Mouse (Mus musculus): ENCODE measurements around the gene Ap3b1. TPM values are rescaled to one million over a fixed set of nuclear protein-coding genes. Genes with fewer than 3 reads are reported as not detected.

Gene Ap3b1
- polyA plus RNA-seq, 1 experiment from 2014 or later: 32.9 TPM

- H3K9me3 ChIP-seq (replicated peaks; ENCODE audit: low read length): no peaks in the 10 kb centered on the region
- 0 out of 2 replicates have a peak, but pooled peaks cover 6% of the 10 kb centered on the region for H3K4me1 ChIP-seq (replicated peaks; ENCODE audit: insufficient read depth, low read length)
- H3K9ac ChIP-seq (ENCODE audit: low read depth, low read length): no peak overlapping the region
- no peak for ATAC-seq (replicated peaks; ENCODE audit: low FRiP score, low read depth)
- TF ChIP-seq CTCF (IDR thresholded peaks at IDR 0.05; ENCODE audit: low read depth): no peak
- WGBS: 92% methylated on average over 10 of the region's 10 CpGs
- H3K4me2 ChIP-seq (ENCODE audit: low read length): no peak overlapping the region
- H3K36me3 ChIP-seq (ENCODE audit: insufficient read depth, low read length): peaks cover 20% of the 10 kb centered on the region; the same call in 1 of the 2 replicates
- H3K4me3 ChIP-seq (replicated peaks; ENCODE audit: low read depth, low read length): no peak overlapping the region
- DNase-seq (ENCODE audit: low spot score): no peak
- no peaks in the 10 kb centered on the region for H3K27me3 ChIP-seq (ENCODE audit: insufficient read depth, low read length)
- H3K27ac ChIP-seq: no peak overlapping the region
Observed at GRCm38 (mm10) chr13:94396392-94396920, 37.7 kb downstream of the Ap3b1 start.

GRCm38 (mm10) chr13:94398568-94399374, 40.0 kb downstream of the Ap3b1 start:
- ATAC-seq (replicated peaks; ENCODE audit: low FRiP score, low read depth) (no peak), DNase-seq (ENCODE audit: low spot score) (no peak)
- H3K4me2 ChIP-seq (ENCODE audit: low read length): no peak overlapping the region
- H3K4me3 ChIP-seq (replicated peaks; ENCODE audit: low read depth, low read length): no peak overlapping the region
- 85% methylated on average over 12 of the region's 12 CpGs for WGBS
- 0 out of 2 replicates have a peak, but pooled peaks cover 3% of the 10 kb centered on the region for H3K4me1 ChIP-seq (replicated peaks; ENCODE audit: insufficient read depth, low read length)
- no peaks in the 10 kb centered on the region for H3K27me3 ChIP-seq (ENCODE audit: insufficient read depth, low read length)
- no peak for TF ChIP-seq CTCF (IDR thresholded peaks at IDR 0.05; ENCODE audit: low read depth)
- H3K36me3 ChIP-seq (ENCODE audit: insufficient read depth, low read length): peaks cover 25% of the 10 kb centered on the region
- no peak overlapping the region for H3K27ac ChIP-seq
- no peak overlapping the region for H3K9ac ChIP-seq (ENCODE audit: low read depth, low read length)
- no peaks in the 10 kb centered on the region for H3K9me3 ChIP-seq (replicated peaks; ENCODE audit: low read length)

- WGBS: 91% methylated on average over 8 of the region's 8 CpGs
- no peak for DNase-seq (ENCODE audit: low spot score)
- no peak for TF ChIP-seq CTCF (IDR thresholded peaks at IDR 0.05; ENCODE audit: low read depth)
Observed at GRCm38 (mm10) chr13:94400465-94400864, 41.7 kb downstream of the Ap3b1 start.

GRCm38 (mm10) chr13:94423600-94423999, 64.8 kb downstream of the Ap3b1 start:
- H3K4me1 ChIP-seq (replicated peaks; ENCODE audit: insufficient read depth, low read length): no peaks in the 10 kb centered on the region
- H3K36me3 ChIP-seq (ENCODE audit: insufficient read depth, low read length): 0 out of 2 replicates have a peak, but pooled peaks cover 4% of the 10 kb centered on the region
- H3K27me3 ChIP-seq (ENCODE audit: insufficient read depth, low read length): no peaks in the 10 kb centered on the region
- DNase-seq (ENCODE audit: low spot score) (no peak), ATAC-seq (replicated peaks; ENCODE audit: low FRiP score, low read depth) (no peak)
- no peak for TF ChIP-seq CTCF (IDR thresholded peaks at IDR 0.05; ENCODE audit: low read depth)
- WGBS: 90% methylated on average over 5 of the region's 5 CpGs
- H3K9ac ChIP-seq (ENCODE audit: low read depth, low read length): no peak overlapping the region
- H3K4me2 ChIP-seq (ENCODE audit: low read length): no peak overlapping the region
- no peak overlapping the region for H3K27ac ChIP-seq
- no peaks in the 10 kb centered on the region for H3K9me3 ChIP-seq (replicated peaks; ENCODE audit: low read length)
- H3K4me3 ChIP-seq (replicated peaks; ENCODE audit: low read depth, low read length): no peak overlapping the region

More at GRCm38 (mm10) chr13:94400465-94400864, 41.7 kb downstream of the Ap3b1 start:
- no peaks in the 10 kb centered on the region for H3K4me1 ChIP-seq (replicated peaks; ENCODE audit: insufficient read depth, low read length)
- H3K9ac ChIP-seq (ENCODE audit: low read depth, low read length): no peak overlapping the region
- H3K4me2 ChIP-seq (ENCODE audit: low read length): no peak overlapping the region
- no peaks in the 10 kb centered on the region for H3K27me3 ChIP-seq (ENCODE audit: insufficient read depth, low read length)
- H3K4me3 ChIP-seq (replicated peaks; ENCODE audit: low read depth, low read length): no peak overlapping the region
- ATAC-seq (replicated peaks; ENCODE audit: low FRiP score, low read depth): no peak
- no peak overlapping the region for H3K27ac ChIP-seq
- H3K36me3 ChIP-seq (ENCODE audit: insufficient read depth, low read length): peaks cover 28% of the 10 kb centered on the region
- no peaks in the 10 kb centered on the region for H3K9me3 ChIP-seq (replicated peaks; ENCODE audit: low read length)

GRCm38 (mm10) chr13:94429567-94429966, 70.8 kb downstream of the Ap3b1 start:
- 93% methylated on average over 2 of the region's 2 CpGs for WGBS
- ATAC-seq (replicated peaks; ENCODE audit: low FRiP score, low read depth): no peak

GRCm38 (mm10) chr13:94439386-94439785, 80.6 kb downstream of the Ap3b1 start:
- Histone ChIP-seq H3K4me3 (replicated peaks; ENCODE audit: low read depth, low read length) (no peak overlapping the region), H3K4me1 (replicated peaks; ENCODE audit: insufficient read depth, low read length) (no peaks in the 10 kb centered on the region), H3K36me3 (ENCODE audit: insufficient read depth, low read length) (peaks cover 11% of the 10 kb centered on the region; the same call in 1 of the 2 replicates), H3K9me3 (replicated peaks; ENCODE audit: low read length) (no peaks in the 10 kb centered on the region), H3K27ac (no peak overlapping the region), H3K27me3 (ENCODE audit: insufficient read depth, low read length) (no peaks in the 10 kb centered on the region), H3K9ac (ENCODE audit: low read depth, low read length) (no peak overlapping the region), H3K4me2 (ENCODE audit: low read length) (no peak overlapping the region)
- ATAC-seq (replicated peaks; ENCODE audit: low FRiP score, low read depth) (no peak), DNase-seq (ENCODE audit: low spot score) (peak; percentile 30)
- WGBS: 58% methylated on average over 5 of the region's 5 CpGs
- no peak for TF ChIP-seq CTCF (IDR thresholded peaks at IDR 0.05; ENCODE audit: low read depth)

More at GRCm38 (mm10) chr13:94429567-94429966, 70.8 kb downstream of the Ap3b1 start:
- no peak for DNase-seq (ENCODE audit: low spot score)
- Histone ChIP-seq H3K4me3 (replicated peaks; ENCODE audit: low read depth, low read length) (no peak overlapping the region), H3K9me3 (replicated peaks; ENCODE audit: low read length) (no peaks in the 10 kb centered on the region), H3K4me2 (ENCODE audit: low read length) (no peak overlapping the region), H3K36me3 (ENCODE audit: insufficient read depth, low read length) (0 out of 2 replicates have a peak, but pooled peaks cover 6% of the 10 kb centered on the region), H3K27ac (no peak overlapping the region), H3K27me3 (ENCODE audit: insufficient read depth, low read length) (no peaks in the 10 kb centered on the region), H3K9ac (ENCODE audit: low read depth, low read length) (no peak overlapping the region), H3K4me1 (replicated peaks; ENCODE audit: insufficient read depth, low read length) (no peaks in the 10 kb centered on the region)
- no peak for TF ChIP-seq CTCF (IDR thresholded peaks at IDR 0.05; ENCODE audit: low read depth)
